Mouse (Mus musculus) liver, adult 2 months (tissue): ENCODE data around the gene Hmga2.

Source experiments
- CTCF ChIP-seq: fragments of 200-500 bp; IDR thresholded peaks from 2 replicates; pipeline ENCODE4 v1.5.1; 2011; ENCODE audit warnings: low read depth, low read length, control low read depth
- POLR2A ChIP-seq: fragments of 200-500 bp; IDR thresholded peaks from 2 replicates; pipeline ENCODE4 v1.6.1; 2011; ENCODE audit warnings: low read length, control low read depth; ENCODE audit not compliant: insufficient read depth; ENCODE audit errors: extremely low read depth

DNA sequence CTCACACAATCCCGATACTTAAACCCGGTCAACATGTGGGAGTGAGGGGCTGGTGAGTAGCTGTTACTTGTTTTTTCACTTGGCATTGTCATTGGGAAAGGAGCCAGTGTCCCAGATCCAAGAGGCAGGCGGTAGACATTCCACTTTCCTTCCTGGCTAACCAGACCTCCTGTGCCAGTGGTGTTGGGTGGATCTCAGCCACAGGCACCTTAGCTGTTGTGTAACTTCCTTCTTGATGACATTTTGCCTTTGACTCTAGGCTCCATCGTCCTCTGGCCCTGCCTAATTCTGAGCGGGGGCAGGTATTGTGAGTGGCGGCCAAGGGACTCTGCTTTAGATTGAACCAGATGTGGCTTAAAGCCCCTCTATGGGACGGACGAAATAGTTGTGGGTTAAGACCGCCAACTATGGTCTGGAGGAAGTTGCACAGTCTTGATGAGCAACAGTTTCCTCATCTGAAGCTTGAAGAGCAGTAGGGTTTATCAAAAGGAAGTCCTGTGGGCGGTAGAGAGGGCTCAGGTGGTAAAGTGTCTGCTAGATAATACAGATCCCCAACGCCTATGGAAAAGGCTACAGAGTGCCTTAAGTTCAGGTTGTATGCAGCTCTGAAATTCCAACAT lies 152.6 kb downstream of the Hmga2 start:
- TF ChIP-seq CTCF = no peak
- no peak for TF ChIP-seq POLR2A
